Mouse (Mus musculus) lung, postnatal 0 days (tissue): ENCODE measurements around the gene Rnf144a.

Experiments
- CTCF ChIP-seq: IDR thresholded peaks from 2 replicates; pipeline ENCODE4 v1.5.1; 2016; ENCODE audit warnings: antibody characterized with exemption, mild to moderate bottlenecking
- EP300 ChIP-seq: IDR thresholded peaks from 2 replicates; pipeline ENCODE4 v1.6.1; 2016; ENCODE audit warnings: antibody characterized with exemption, mild to moderate bottlenecking, control low read depth

DNA sequence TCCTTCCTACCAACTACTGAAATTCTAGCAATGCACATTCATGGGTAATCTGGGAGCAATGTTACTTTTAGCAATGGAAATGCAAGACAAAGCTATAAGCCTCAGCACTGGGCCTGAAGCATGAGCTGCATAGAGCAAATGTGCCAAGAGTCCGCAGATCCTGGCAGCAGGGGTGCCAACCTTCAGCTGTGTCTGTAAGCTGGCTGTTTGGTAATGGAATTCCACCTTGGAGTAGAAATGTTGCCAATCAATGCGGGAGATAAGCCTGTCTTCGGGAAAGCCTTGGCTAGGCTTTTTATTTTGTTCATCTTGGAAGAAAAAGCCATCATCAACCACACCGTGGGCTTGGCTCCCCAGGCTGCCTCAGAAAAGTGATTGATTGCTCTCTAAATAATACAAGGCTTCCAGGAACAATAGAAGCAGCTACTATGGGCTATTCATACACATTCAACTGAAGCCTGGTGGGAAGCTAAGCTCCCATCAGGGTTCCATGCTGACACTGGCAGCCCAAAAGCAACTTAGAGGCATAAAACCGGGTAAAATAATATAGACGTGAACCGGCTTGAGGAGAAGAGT, 115.5 kb downstream of the Rnf144a start:
- TF ChIP-seq CTCF (no peak), EP300 (no peak)
